Comparison of ENCODE assay signal across 25 mouse cellular contexts in the genomic region with DNA sequence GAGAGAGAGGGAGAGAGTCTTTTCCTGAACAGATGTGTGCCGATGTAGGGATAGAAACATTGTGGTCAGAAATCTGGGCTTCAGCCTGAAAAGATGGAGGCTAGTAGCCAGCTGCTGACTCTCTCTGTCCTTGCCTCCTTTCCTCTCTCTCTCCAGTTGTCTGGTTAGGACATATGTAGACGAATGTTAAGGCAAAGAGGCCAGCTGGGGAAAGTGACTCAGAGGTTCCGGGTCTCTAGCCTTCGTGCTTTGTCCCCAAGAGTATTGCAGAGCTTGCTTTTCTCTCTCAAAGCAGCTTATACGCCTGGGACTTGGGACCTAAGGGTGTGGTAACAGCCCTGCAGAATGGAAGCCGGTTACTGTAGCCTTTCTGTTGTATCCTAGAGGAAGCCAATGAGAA.
DNase-seq lines count a peak whose midpoint lies in the region; ATAC-seq and TF ChIP-seq lines count a peak whose summit lies in the region.
"Had no signal": no experiment of that assay in that cellular context is flagged by ENCODE, and none has a peak within 500 bp of the region (broad histone marks: within the 10 kb centered on the region; RNA-seq: fewer than 3 reads in every experiment).

No protein-coding gene starts in this region.

- no peak for DNase-seq in hindbrain, embryonic 10.5 days (ENCODE audit: low spot score)
- no peak for DNase-seq in hindbrain, embryonic 11.5 days (ENCODE audit: low spot score)
- peak; percentile 73 for DNase-seq in CH12.LX (ENCODE audit: extremely low read depth)
- no peak for DNase-seq in thymus, postnatal 10 days (ENCODE audit: low spot score in 2 of 2)
- DNase-seq in cerebellum, adult 8-10 months: no peak
- DNase-seq: adrenal gland, postnatal 10 days; adrenal gland, postnatal 36 days; cerebellum, adult 18-20 months; cerebellum, adult 9-11 months; cerebellum, postnatal 25 days; gastrocnemius, postnatal 25 days; heart, adult 18-20 months; heart, postnatal 10 days; heart, postnatal 36 days had no signal

- no peaks in the 10 kb centered on the region for H3K79me2 ChIP-seq in CH12.LX (replicated peaks; ENCODE audit: control insufficient read depth, extremely low read depth, insufficient read depth, poor library complexity, severe bottlenecking)

- in situ Hi-C loops in CH12.LX (cut with MboI; ENCODE audit: low pct_ligation_motif_present, low pct_unique_long_range_greater_than_20kb, low sequenced_read_pairs): no loop called here

- H3K4me1 ChIP-seq in hindbrain, embryonic 10.5 days (replicated peaks): peaks cover 64% of the 10 kb centered on the region
- H3K4me1 ChIP-seq in hindbrain, embryonic 11.5 days (replicated peaks; ENCODE audit: control insufficient read depth, insufficient read depth, low read length): peaks cover 18% of the 10 kb centered on the region
- H3K4me1 ChIP-seq in hindbrain, embryonic 15.5 days (replicated peaks): peaks cover 45% of the 10 kb centered on the region
- H3K4me1 ChIP-seq in hindbrain, embryonic 16.5 days (ENCODE audit: control insufficient read depth, insufficient read depth, low read depth, low read length): peaks cover 2% of the 10 kb centered on the region; the same call in 1 of the 2 replicates
- H3K4me1 ChIP-seq in CH12.LX (ENCODE audit: control insufficient read depth in 1 of 2, insufficient read depth in 2 of 2): peaks cover 30 to 59% of the 10 kb centered on the region in 2 experiments
- H3K4me1 ChIP-seq in neural tube, embryonic 13.5 days (replicated peaks): peaks cover 90% of the 10 kb centered on the region
- H3K4me1 ChIP-seq: embryonic facial prominence, embryonic 15.5 days; heart, embryonic 12.5 days; heart, embryonic 15.5 days had no signal

- no peak for TF ChIP-seq POLR2A in CH12.LX (IDR thresholded peaks at IDR 0.05; ENCODE audit: low read depth, low read length)

- no peaks in the 10 kb centered on the region for H3K36me3 ChIP-seq in hindbrain, embryonic 10.5 days
- no peaks in the 10 kb centered on the region for H3K36me3 ChIP-seq in hindbrain, embryonic 11.5 days (ENCODE audit: control insufficient read depth, insufficient read depth, low read length)
- H3K36me3 ChIP-seq in hindbrain, embryonic 15.5 days: no peaks in the 10 kb centered on the region
- no peaks in the 10 kb centered on the region for H3K36me3 ChIP-seq in hindbrain, embryonic 16.5 days (ENCODE audit: control insufficient read depth, insufficient read depth, low read length)
- no peaks in the 10 kb centered on the region for H3K36me3 ChIP-seq in CH12.LX (replicated peaks in 1 of 2; ENCODE audit: control insufficient read depth in 1 of 2, insufficient read depth in 1 of 2, low read length in 1 of 2)
- H3K36me3 ChIP-seq in neural tube, embryonic 13.5 days: 0 out of 2 replicates have a peak, but pooled peaks cover 5% of the 10 kb centered on the region
- H3K36me3 ChIP-seq: embryonic facial prominence, embryonic 12.5 days; embryonic facial prominence, embryonic 15.5 days; G1E; heart, embryonic 12.5 days; heart, embryonic 15.5 days had no signal

- TF ChIP-seq RAD21 in CH12.LX (IDR thresholded peaks at IDR 0.05; ENCODE audit: low read depth, low read length): no peak; the same call in 1 of the 2 replicates

- ATAC-seq in hindbrain, embryonic 11.5 days (ENCODE audit: low FRiP score): no peak
- ATAC-seq in hindbrain, embryonic 15.5 days (ENCODE audit: low FRiP score, low read depth): no peak
- no peak for ATAC-seq in hindbrain, embryonic 16.5 days
- ATAC-seq in neural tube, embryonic 13.5 days (ENCODE audit: low read depth): no peak
- ATAC-seq: forebrain, embryonic 13.5 days; intestine, postnatal 0 days; Patski had no signal

- TF ChIP-seq EP300 in CH12.LX (IDR thresholded peaks at IDR 0.05; ENCODE audit: low read length): peak; percentile 73

- no peaks in the 10 kb centered on the region for H3K9me3 ChIP-seq in hindbrain, embryonic 10.5 days
- no peaks in the 10 kb centered on the region for H3K9me3 ChIP-seq in hindbrain, embryonic 11.5 days (ENCODE audit: control insufficient read depth, low read length)
- H3K9me3 ChIP-seq in hindbrain, embryonic 15.5 days: no peaks in the 10 kb centered on the region
- no peaks in the 10 kb centered on the region for H3K9me3 ChIP-seq in hindbrain, embryonic 16.5 days (ENCODE audit: control insufficient read depth, low read length)
- H3K9me3 ChIP-seq in CH12.LX (replicated peaks; ENCODE audit: low read length): no peaks in the 10 kb centered on the region
- H3K9me3 ChIP-seq in neural tube, embryonic 13.5 days: no peaks in the 10 kb centered on the region
- H3K9me3 ChIP-seq: embryonic facial prominence, embryonic 12.5 days; embryonic facial prominence, embryonic 15.5 days; forebrain, embryonic 13.5 days; G1E; heart, embryonic 12.5 days; heart, embryonic 15.5 days had no signal

- TF ChIP-seq CTCF in CH12.LX (conservative IDR thresholded peaks at IDR 0.05 in 1 of 2, IDR thresholded peaks at IDR 0.05 in 1 of 2; ENCODE audit: low read depth in 2 of 2, low read length in 2 of 2): no peak

- peaks cover 98% of the 10 kb centered on the region for H3K27me3 ChIP-seq in hindbrain, embryonic 10.5 days (ENCODE audit: insufficient read depth, poor library complexity, severe bottlenecking)
- H3K27me3 ChIP-seq in hindbrain, embryonic 11.5 days (ENCODE audit: control insufficient read depth, insufficient read depth, low read length): peaks cover 12% of the 10 kb centered on the region
- 0 out of 2 replicates have a peak, but pooled peaks cover 4% of the 10 kb centered on the region for H3K27me3 ChIP-seq in hindbrain, embryonic 15.5 days
- H3K27me3 ChIP-seq in hindbrain, embryonic 16.5 days (replicated peaks; ENCODE audit: control insufficient read depth, insufficient read depth, low read length): no peaks in the 10 kb centered on the region; the same call in 1 of the 2 replicates
- H3K27me3 ChIP-seq in CH12.LX (replicated peaks): no peaks in the 10 kb centered on the region
- peaks cover 43% of the 10 kb centered on the region for H3K27me3 ChIP-seq in neural tube, embryonic 13.5 days
- H3K27me3 ChIP-seq: Patski had no signal

- dilution Hi-C loops in CH12.LX (cut with MboI; ENCODE audit: extremely low pct_ligation_motif_present, extremely low pct_unique_long_range_greater_than_20kb, low sequenced_read_pairs): no loop called here

- no peak overlapping the region for H3K9ac ChIP-seq in hindbrain, embryonic 11.5 days (ENCODE audit: low read depth, low read length)
- no peak overlapping the region for H3K9ac ChIP-seq in hindbrain, embryonic 15.5 days
- no peak overlapping the region for H3K9ac ChIP-seq in hindbrain, embryonic 16.5 days (ENCODE audit: low read depth, low read length)
- no peak overlapping the region for H3K9ac ChIP-seq in CH12.LX (ENCODE audit: insufficient read depth, low read depth)
- H3K9ac ChIP-seq in neural tube, embryonic 13.5 days: no peak overlapping the region
- H3K9ac ChIP-seq: embryonic facial prominence, embryonic 12.5 days; embryonic facial prominence, embryonic 15.5 days; forebrain, embryonic 13.5 days; heart, embryonic 12.5 days; heart, embryonic 15.5 days had no signal

- WGBS in hindbrain, embryonic 10.5 days: 86% methylated on average over 6 of the region's 6 CpGs
- 67% methylated on average over 6 of the region's 6 CpGs for WGBS in hindbrain, embryonic 11.5 days
- 44% methylated on average over 6 of the region's 6 CpGs for WGBS in hindbrain, embryonic 15.5 days
- 66% methylated on average over 6 of the region's 6 CpGs for WGBS in hindbrain, embryonic 16.5 days
- 40% methylated on average over 6 of the region's 6 CpGs for WGBS in neural tube, embryonic 13.5 days

- H3K4me3 ChIP-seq in hindbrain, embryonic 10.5 days: no peak overlapping the region
- no peak overlapping the region for H3K4me3 ChIP-seq in hindbrain, embryonic 11.5 days (ENCODE audit: low read depth, low read length)
- H3K4me3 ChIP-seq in hindbrain, embryonic 15.5 days: no peak overlapping the region
- H3K4me3 ChIP-seq in hindbrain, embryonic 16.5 days (ENCODE audit: low read length): no peak overlapping the region
- H3K4me3 ChIP-seq in CH12.LX (replicated peaks in 1 of 3; ENCODE audit: low read depth in 2 of 3, low read length in 2 of 3, poor library complexity in 1 of 3): no peak overlapping the region
- no peak overlapping the region for H3K4me3 ChIP-seq in neural tube, embryonic 13.5 days
- H3K4me3 ChIP-seq: embryonic facial prominence, embryonic 12.5 days; embryonic facial prominence, embryonic 15.5 days; forebrain, embryonic 13.5 days; heart, embryonic 12.5 days; heart, embryonic 15.5 days had no signal

- peak overlapping the region; percentile 53 for H3K27ac ChIP-seq in hindbrain, embryonic 10.5 days
- H3K27ac ChIP-seq in hindbrain, embryonic 11.5 days (ENCODE audit: low read depth, low read length): no peak overlapping the region; the same call in 1 of the 2 replicates
- H3K27ac ChIP-seq in hindbrain, embryonic 15.5 days (replicated peaks): peak overlapping the region; percentile 30; the same call in 1 of the 2 replicates
- no peak overlapping the region for H3K27ac ChIP-seq in hindbrain, embryonic 16.5 days (ENCODE audit: low read depth, low read length)
- peak overlapping the region; percentile 64 for H3K27ac ChIP-seq in CH12.LX (ENCODE audit: insufficient read depth, low read depth)
- peak overlapping the region; percentile 39 for H3K27ac ChIP-seq in neural tube, embryonic 13.5 days (replicated peaks)
- H3K27ac ChIP-seq: embryonic facial prominence, embryonic 12.5 days; embryonic facial prominence, embryonic 15.5 days; forebrain, embryonic 13.5 days; heart, embryonic 15.5 days had no signal

- no peak overlapping the region for H3K4me2 ChIP-seq in hindbrain, embryonic 11.5 days (replicated peaks; ENCODE audit: low read depth, low read length)
- H3K4me2 ChIP-seq in hindbrain, embryonic 15.5 days: no peak overlapping the region
- no peak overlapping the region for H3K4me2 ChIP-seq in hindbrain, embryonic 16.5 days (ENCODE audit: low read length)
- H3K4me2 ChIP-seq in CH12.LX (ENCODE audit: insufficient read depth, low read depth, poor library complexity, severe bottlenecking): peak overlapping the region; percentile 51
- no peak overlapping the region for H3K4me2 ChIP-seq in neural tube, embryonic 13.5 days
- H3K4me2 ChIP-seq: embryonic facial prominence, embryonic 12.5 days; embryonic facial prominence, embryonic 15.5 days; forebrain, embryonic 13.5 days; heart, embryonic 12.5 days; heart, embryonic 15.5 days had no signal

TF ChIP-seq in CH12.LX, 34 proteins besides CTCF, POLR2A, EP300 and RAD21 (continues in another document):
- 0 out of 2 replicates have a peak, but pooled peaks have one; percentile 37 for TF ChIP-seq MAFK (IDR thresholded peaks at IDR 0.05; ENCODE audit: insufficient replicate concordance, low read length)
- TF ChIP-seq HCFC1 (IDR thresholded peaks at IDR 0.05; ENCODE audit: low read depth, low read length): no peak
- no peak for TF ChIP-seq GABPA (IDR thresholded peaks at IDR 0.05; ENCODE audit: insufficient replicate concordance, low read depth, low read length)
- peak; percentile 57 for TF ChIP-seq MEF2A (IDR thresholded peaks at IDR 0.05; ENCODE audit: borderline replicate concordance, low read depth, low read length)
- no peak for TF ChIP-seq MAX (IDR thresholded peaks at IDR 0.05; ENCODE audit: low read length)
- TF ChIP-seq SMC3 (IDR thresholded peaks at IDR 0.05; ENCODE audit: low read depth, low read length): no peak
- no peak for TF ChIP-seq CHD2 (IDR thresholded peaks at IDR 0.05; ENCODE audit: low read length)
- TF ChIP-seq TCF12 (IDR thresholded peaks at IDR 0.05; ENCODE audit: low read depth, low read length): no peak

Comparison
In these comparisons a context has a peak if more than half of its experiments do, and no peak if none do; other contexts are left out.
1. H3K27ac ChIP-seq: peak in hindbrain, embryonic 10.5 days (single experiment), hindbrain, embryonic 15.5 days (single experiment), CH12.LX (single experiment) and neural tube, embryonic 13.5 days (single experiment); none in hindbrain, embryonic 11.5 days (single experiment) and hindbrain, embryonic 16.5 days (single experiment).